Mouse (Mus musculus): ENCODE measurements at regions not wholly inside any gene's neighbourhood (a gene's known extent, or its start where the extent isn't known, plus 50 kb on each side); places are given as distances from the start of the nearest gene placed in this dataset.

DNA sequence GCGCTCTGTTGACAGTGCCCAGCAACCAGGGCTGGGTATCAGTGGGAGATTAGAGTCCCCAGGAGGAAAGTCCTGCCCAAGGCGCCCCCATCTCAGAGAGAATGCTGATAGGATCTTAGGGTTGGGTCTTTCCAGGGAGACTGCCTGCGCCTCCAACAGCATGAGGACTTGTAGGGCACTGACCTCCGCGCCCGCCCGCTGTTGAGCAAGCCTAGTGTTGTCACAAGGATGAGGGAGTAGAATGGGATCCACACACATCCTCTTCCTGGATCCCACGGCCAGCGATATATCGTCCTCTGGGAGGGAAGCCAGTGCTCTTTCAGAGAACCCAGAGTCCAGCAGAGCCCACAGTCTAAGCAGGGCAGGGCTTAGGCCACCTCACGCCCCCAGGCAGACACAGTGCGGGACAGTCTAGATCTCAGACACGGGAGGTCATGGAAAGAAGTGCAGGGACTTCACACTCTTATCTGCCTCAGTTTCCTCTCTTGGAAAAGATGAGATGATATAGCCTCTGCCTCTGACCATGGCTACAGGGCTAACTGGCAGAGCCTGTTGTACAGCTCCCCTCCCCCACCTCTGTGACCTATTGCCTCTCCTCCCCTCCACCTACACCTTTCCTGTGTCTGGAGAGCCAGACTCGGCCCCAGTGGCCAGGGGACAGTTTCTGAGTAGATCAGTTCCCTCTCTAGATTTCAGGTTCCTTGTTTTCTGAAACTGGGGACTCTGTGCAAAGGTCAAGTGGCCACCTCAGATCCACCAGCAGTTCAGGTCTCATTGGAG is 52.0 kb upstream of the Dusp5 start:
- DNase-seq (ENCODE audit: extremely low spot score in 1 of 2, low spot score in 1 of 2): no peak

- DNase-seq (ENCODE audit: extremely low spot score in 1 of 2, low spot score in 1 of 2): peak; percentile 50 to 65
These were observed 59.7 kb upstream of the Dusp5 start for GRCm38 (mm10) chr19:53469256-53469655.

DNA sequence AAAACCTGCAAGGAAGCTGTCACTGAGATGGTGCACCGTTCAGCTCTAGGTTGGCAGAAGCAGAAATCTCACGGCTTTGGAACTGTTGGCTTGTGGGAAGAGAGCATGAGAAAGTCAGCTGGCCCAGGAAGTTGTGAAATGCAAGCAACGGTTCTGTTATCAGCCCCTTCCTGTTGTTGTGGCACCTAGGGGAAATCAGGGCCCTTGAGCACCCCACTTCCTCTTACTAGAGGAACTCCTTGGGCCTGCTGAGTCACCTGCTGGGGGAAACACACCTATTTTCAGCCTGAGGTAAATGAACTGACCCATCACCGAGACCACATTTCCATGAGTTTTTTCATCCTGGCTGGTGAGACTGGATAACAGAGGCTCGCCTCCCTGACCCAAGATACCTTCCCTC is 64.2 kb upstream of the Dusp5 start:
- no peak for DNase-seq (ENCODE audit: extremely low spot score in 1 of 2, low spot score in 1 of 2)

DNA sequence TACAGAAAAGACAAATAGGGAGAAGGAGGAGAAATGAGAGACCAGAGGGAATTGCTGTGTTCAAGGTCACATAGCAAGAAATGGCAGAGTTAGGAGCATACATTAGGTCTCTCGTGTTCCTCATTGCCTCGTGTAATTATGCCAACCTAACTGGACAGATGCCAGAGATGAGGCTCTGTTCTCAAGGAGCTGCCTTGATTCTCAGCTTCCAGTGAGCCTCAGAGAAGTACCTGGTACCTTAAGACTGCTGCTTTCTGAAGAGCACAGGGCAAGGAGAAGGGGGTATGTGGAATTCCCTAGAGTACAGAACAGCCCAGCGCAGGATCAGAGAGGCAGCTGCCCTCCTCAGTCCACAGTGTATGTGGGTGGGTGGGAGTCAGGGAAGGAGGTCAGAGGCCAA is 64.8 kb upstream of the Dusp5 start:
- DNase-seq (ENCODE audit: extremely low spot score in 1 of 2, low spot score in 1 of 2): no peak

DNA sequence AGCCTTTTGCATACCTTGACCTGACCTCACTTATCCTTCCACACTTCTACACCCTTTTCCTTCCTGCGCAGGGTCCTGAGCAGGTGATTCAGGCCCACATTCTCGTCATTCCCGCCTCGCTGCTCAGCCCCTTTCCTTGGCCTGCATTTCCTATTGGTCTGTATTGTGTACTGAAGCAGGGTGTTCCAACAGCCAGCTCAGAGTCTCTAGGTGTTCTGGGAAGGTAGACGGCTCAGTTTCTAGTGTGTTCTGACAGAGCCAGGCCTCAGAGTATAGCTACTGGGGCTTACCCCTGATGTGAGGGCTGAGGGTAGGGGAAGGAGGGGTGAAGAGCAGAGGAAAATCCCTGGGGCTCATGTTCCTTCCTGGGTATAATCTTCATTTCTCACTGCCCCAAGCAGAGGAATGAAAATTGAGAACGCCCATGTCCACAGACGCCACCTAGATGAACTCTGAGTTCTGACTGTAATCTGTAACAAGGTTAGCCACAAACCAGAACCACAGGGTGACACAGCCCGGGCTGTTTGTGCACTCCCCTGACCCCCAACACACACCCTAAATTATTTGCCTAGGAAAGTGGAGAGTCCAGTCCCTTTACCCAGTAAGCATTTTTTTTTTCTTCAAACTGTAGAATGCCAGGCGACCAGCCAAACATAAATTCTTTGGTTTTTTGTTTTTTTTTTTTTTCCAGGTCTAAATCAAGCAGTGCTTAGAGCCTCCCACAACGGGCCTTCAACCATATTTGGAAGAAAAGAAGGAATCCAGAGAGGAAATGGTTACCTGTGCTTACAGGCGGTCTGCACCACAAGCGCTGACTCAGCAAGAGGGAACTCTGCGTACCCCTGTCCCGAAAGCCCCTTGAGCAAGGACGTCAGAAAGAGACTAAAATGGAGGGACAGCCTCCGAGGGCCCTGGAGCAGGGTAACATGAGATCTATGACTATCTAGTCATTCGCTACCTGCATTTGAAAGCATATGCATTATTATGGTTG is 67.6 kb upstream of the Dusp5 start:
- DNase-seq (ENCODE audit: extremely low spot score in 1 of 2, low spot score in 1 of 2): no peak

DNA sequence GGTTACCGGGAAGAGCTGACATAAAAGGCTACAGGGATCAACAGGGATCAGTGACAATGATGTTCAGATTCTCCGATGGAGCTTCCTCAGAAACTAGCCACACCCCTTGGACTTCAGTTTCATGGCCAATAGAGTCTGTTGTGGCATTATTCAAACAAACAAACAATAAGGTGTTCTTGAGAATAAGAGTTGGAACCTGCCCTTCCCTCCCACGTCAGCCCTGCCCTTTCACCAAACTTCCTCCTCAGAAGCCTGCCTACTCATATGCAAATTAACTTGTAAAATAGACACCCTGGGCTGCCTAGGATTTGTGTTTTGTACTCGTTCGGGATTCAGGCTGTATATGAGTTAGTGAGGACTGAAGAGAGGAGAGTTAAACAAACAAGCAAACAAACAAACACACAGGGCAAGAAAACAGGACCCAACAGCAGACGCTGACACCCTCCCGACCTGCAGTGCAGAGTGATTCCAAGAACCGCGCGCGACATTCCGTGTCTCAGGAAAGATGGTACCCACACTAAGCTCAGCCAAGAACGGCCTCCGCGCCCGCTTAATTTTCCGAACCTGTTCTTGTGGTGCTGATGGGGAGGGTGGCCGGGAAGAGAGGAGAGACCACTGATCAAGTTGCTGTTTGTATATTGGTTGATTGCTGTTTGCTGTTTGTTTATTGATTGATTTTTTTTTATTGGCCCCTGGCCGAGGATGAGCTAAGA is 68.4 kb upstream of the Dusp5 start:
- DNase-seq (ENCODE audit: extremely low spot score in 1 of 2, low spot score in 1 of 2): no peak

DNA sequence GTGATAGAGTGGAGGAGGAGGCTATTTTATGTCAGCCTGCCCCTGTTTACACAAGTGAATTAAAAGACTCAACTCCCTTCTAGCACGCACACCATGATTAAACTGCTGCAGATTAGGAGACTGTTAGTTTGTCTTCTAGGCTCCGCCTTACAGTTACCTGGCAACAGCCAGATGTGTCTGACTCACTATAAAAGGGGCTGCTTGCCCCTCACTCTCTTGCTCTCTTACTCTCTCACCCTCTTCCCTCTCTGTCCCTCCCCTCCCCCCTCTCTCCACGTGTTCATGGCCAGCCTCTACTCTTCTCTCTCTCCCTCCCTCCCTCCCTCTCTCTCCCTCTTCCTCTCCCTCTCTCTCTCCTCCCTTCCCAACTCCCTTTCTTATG is 69.0 kb upstream of the Smndc1 start:
- no peak for DNase-seq (ENCODE audit: extremely low spot score in 1 of 2, low spot score in 1 of 2)

DNA sequence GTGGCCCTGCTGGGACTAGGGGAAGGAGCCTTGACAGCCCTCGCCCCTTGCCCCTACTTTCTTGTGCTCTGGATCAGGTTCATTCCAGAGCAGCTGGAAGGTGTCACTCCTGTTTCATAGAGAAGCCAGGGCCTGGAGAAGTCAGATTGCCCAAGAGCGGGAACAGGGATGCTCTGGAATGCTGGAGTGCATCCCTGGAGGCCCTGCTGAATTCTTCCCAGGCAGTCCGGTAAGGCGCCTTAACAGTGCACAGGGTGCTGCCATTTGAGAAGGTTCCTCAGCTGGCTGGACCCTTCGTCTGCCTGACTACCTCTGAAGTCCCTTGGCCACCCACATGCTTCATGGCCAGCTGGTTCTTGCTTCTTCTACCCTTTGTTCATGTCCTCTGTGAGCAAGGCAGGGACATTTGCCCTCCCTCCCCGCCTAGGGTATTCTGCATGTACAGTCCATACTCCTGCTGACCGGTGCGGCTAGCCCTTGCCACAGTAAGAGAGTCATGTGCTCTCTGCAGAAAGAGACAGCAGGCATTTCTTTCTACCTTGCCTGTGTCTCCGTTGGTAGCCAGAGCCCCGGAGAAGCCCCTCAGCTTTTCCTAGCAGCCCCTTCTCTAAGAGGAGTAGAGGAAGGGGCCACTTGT is 68.5 kb upstream of the Smndc1 start:
- DNase-seq (ENCODE audit: extremely low spot score in 1 of 2, low spot score in 1 of 2): no peak

GRCm38 (mm10) chr19:53456681-53457080 is 66.3 kb upstream of the Smndc1 start:
- DNase-seq (ENCODE audit: extremely low spot score in 1 of 2, low spot score in 1 of 2): no peak

- DNase-seq (ENCODE audit: extremely low spot score in 1 of 2, low spot score in 1 of 2): no peak
These were observed 64.2 kb upstream of the Smndc1 start for GRCm38 (mm10) chr19:53454571-53454970.

DNA sequence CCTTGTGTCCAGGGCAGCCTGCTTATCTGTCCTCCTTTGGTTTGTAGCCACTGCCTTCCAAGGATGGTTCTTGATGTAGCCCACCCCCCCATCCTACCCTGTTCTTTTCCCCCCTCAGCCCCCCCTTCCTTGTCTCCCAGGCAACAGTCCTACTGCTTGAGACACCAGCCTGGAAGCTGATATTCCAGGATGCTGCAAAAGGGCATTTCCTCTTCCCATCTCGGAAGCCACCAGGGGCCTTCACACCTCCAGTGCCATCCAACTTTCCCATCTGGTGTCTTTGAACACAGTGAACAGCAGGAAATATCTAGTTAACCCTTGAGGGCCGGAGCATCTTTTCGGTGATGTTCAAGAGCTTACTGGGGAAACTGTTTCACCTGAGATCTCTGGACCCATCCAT is 63.7 kb upstream of the Smndc1 start:
- DNase-seq (ENCODE audit: extremely low spot score in 1 of 2, low spot score in 1 of 2): no peak

DNA sequence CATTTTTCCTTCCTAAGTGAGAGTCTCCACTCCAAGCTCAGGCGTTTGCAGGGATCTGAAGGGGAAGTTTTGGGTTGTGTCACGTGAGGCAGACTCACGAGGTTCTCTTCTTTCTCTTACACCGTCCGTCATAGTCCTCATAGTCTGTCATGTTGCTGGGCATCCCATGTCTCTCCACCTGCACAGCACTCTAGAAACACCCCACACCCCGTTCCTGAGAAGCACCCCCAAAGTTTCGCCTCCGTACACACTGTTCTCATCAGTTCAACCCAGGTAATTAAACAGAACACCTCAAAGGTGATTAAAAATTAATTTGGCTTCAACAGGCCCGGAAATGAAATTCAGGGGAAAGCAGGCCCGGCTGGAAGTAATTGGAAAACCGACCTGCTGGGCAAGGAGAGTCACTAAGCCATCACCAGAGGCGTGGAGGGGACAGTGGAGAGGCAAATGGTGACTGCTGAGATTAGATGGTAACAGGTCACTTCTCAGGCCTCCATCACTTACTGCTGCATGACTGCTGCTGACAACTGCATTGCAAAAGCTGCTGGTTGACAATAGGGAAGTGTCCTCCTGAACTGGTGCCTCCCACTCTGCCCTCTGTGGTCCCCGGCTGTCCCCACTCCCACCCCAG is 63.1 kb upstream of the Smndc1 start:
- DNase-seq (ENCODE audit: extremely low spot score in 1 of 2, low spot score in 1 of 2): no peak

GRCm38 (mm10) chr19:53452360-53452759 is 62.0 kb upstream of the Smndc1 start:
- DNase-seq (ENCODE audit: extremely low spot score in 1 of 2, low spot score in 1 of 2): no peak

DNA sequence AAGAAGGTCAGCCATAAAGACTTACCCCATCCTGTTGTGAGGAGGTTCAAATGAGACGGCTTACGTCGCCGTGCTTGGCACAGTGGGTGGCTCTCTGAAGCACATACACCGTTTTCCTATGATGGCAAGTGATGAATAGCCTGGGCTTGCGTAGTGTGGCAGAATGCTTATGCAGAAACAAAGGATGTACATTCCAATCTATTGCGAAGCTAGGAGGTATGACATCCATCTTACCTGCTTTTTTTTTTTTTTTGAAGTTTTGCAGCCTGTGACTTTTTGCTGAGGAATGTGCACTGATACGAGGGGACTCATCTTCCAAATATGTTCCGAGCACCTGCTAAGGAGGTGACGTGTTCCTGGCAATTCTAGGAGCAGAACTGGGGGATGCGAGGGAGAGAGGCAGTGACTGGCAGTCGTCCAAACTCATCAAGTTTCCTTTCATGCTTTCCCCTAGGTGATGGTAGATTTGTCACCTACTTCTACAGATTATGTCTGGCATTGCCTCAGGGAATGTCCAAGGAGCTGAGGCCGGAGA is 61.1 kb upstream of the Smndc1 start:
- DNase-seq (ENCODE audit: extremely low spot score in 1 of 2, low spot score in 1 of 2): peak in 1 of 2 experiments; percentile 52

DNA sequence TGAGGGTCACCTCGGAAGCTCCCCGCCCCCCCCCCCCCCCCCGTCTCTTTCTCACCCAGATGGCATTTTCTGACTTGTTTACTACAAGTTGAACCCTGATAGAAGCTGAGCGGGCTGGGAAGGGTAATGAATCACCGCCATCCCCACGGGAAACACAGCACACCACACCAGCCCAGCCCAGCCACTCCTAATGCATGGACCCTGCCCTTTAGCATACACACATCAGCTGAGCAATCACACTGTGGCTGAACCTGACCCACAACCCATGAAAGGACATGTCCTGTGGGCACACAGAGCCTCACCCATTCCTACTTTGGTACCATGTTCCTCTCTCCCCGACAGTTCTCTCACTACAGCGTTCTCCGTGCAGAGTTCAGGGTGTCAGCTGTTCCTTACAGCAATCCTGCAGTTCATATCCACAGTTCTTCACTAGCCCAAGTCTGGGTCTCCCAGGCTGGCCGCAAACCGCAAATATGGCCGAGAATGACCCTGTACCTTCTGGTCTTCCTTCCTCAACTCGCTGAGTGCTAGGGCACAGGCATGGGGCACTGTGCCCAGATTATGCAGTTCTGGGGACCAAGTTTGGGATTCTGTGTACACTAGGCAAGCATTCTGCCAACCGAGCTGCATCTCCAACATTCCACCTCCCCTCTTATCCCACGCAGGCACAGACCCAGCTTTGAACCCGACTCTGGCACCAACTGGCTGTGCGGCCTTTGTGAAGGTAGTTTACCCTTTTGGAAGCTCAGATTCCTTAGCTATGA is 60.4 kb upstream of the Smndc1 start:
- DNase-seq (ENCODE audit: extremely low spot score in 1 of 2, low spot score in 1 of 2): no peak

GRCm38 (mm10) chr19:53449137-53449783 is 58.9 kb upstream of the Smndc1 start:
- DNase-seq (ENCODE audit: extremely low spot score in 1 of 2, low spot score in 1 of 2): no peak

GRCm38 (mm10) chr19:53448206-53448605 is 57.8 kb upstream of the Smndc1 start:
- no peak for DNase-seq (ENCODE audit: extremely low spot score in 1 of 2, low spot score in 1 of 2)

DNA sequence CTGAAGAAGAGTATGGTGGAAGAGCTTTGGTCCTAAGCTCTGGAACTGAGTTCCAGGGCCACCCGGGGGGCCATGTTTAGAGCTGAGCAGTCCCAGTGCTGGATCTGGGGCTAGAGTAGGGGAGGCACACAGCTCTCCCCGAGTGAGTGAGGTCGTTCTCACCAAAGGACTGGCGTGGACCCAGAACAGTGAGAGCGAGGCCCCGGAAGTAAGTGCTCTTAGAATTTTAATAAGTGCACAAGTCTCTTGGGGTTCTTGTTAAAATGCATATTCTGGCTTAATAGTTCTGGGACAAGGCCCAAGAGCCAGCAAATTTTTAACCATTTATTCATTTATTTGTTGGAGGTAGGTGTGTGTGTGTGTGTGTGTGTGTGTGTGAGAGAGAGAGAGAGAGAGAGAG is 57.4 kb upstream of the Smndc1 start:
- no peak for DNase-seq (ENCODE audit: extremely low spot score in 1 of 2, low spot score in 1 of 2)

DNA sequence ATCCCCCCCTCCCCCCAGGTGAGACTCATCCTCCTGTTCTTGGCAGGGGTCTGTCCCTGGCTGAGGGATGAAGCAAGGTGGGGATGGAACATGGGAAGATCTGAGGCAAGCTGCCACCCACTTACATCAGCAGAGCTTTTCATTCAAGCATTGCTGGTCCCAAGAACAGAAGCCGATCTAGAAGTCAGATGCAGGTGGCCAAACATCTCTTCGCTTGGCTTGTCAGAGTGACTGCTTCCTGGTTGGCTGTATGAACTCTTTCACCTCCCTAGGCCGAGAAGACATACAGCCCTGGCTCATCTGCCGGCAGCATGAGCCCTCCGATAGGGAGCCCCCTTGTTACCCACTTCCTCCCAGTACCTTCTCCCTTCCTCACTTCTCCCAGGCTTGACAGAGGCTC is 55.8 kb upstream of the Smndc1 start:
- no peak for DNase-seq (ENCODE audit: extremely low spot score in 1 of 2, low spot score in 1 of 2)

All from frontal cortex, adult 2 months (tissue).